Mouse (Mus musculus): Measurements from ENCODE around the gene Cyfip1. TPM values are rescaled to one million over a fixed set of nuclear protein-coding genes. Genes with fewer than 3 reads are reported as not detected.

Cyfip1 gene
- 65.2 and 67.2 TPM in 2 replicates for polyA plus RNA-seq (2015; fragmentation: Nextera tagmentation; extraction: Ambion mirVana)

DNA sequence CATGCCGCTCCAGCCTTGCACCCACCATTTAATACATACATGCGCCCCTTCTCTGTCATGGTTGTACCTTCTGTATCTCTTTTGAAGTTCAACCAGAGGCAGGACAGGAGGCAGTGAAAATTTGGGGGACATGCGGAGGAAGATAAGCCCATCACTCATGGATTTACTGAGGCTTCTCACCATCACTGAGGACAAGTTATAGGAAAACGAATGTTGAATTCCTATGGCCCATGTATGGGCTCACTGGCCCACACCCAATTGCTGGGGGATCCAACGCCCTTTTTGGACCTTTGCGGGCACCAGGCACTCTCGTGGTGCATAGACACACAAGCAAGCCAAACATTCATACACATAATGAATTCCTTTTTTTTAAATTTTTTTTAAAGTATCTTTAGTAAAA is at the start of gene Cyfip1:
TSS of gene Cyfip1 (plus strand) at position 301 of the 400 bp plus-strand sequence.
- peaks cover 16% of the 10 kb centered on the region for H3K4me1 ChIP-seq
- peak; percentile 2 for ATAC-seq
- 0 out of 2 replicates have a peak, but pooled peaks cover 3% of the 10 kb centered on the region for H3K36me3 ChIP-seq (ENCODE audit: poor library complexity, severe bottlenecking)
- H3K9ac ChIP-seq: peak within 1 kb of the TSS; percentile 92
- H3K27me3 ChIP-seq: no peaks in the 10 kb centered on the region
- H3K4me3 ChIP-seq: peak within 1 kb of the TSS; percentile 87
- no peaks in the 10 kb centered on the region for H3K9me3 ChIP-seq (replicated peaks)
- peak within 1 kb of the TSS; percentile 92 for H3K27ac ChIP-seq
- 44% methylated on average over 7 of the region's 7 CpGs for WGBS
- H3K4me2 ChIP-seq: peak within 1 kb of the TSS; percentile 86

GRCm38 (mm10) chr7:55792280-55792679 is 49.3 kb upstream of the Cyfip1 start:
- Histone ChIP-seq H3K4me3 (no peak overlapping the region), H3K4me2 (no peak overlapping the region), H3K36me3 (ENCODE audit: poor library complexity, severe bottlenecking) (peaks cover 14% of the 10 kb centered on the region), H3K9ac (no peak overlapping the region), H3K9me3 (replicated peaks) (no peaks in the 10 kb centered on the region), H3K4me1 (peaks cover 16% of the 10 kb centered on the region), H3K27ac (peak overlapping the region; percentile 11; the same call in 1 of the 2 replicates), H3K27me3 (no peaks in the 10 kb centered on the region)
- WGBS: 75% methylated on average over 3 of the region's 3 CpGs
- ATAC-seq: no peak

GRCm38 (mm10) chr7:55793236-55793951 is 48.2 kb upstream of the Cyfip1 start:
- peak overlapping the region; percentile 89 for H3K9ac ChIP-seq
- ATAC-seq: peak; percentile 36
- H3K36me3 ChIP-seq (ENCODE audit: poor library complexity, severe bottlenecking): peaks cover 24% of the 10 kb centered on the region
- no peaks in the 10 kb centered on the region for H3K27me3 ChIP-seq
- peak overlapping the region; percentile 41; the same call in 1 of the 2 replicates for H3K27ac ChIP-seq
- H3K4me1 ChIP-seq: peaks cover 16% of the 10 kb centered on the region
- H3K4me2 ChIP-seq: peak overlapping the region; percentile 77
- WGBS: 34% methylated on average over 13 of the region's 13 CpGs
- H3K9me3 ChIP-seq (replicated peaks): no peaks in the 10 kb centered on the region
- H3K4me3 ChIP-seq: peak overlapping the region; percentile 77

- Histone ChIP-seq H3K27ac (peak within 1 kb of the TSS; percentile 44; the same call in 1 of the 2 replicates), H3K27me3 (no peaks in the 10 kb centered on the region), H3K4me2 (peak within 1 kb of the TSS; percentile 77), H3K36me3 (ENCODE audit: poor library complexity, severe bottlenecking) (peaks cover 29% of the 10 kb centered on the region), H3K9me3 (replicated peaks) (no peaks in the 10 kb centered on the region), H3K9ac (peak within 1 kb of the TSS; percentile 89), H3K4me1 (peaks cover 16% of the 10 kb centered on the region), H3K4me3 (peak within 1 kb of the TSS; percentile 77)
- under 1% methylated on average over 50 of the region's 51 CpGs for WGBS
- ATAC-seq: peak; percentile 100
Measured at GRCm38 (mm10) chr7:55793952-55794603, 47.5 kb upstream of the Cyfip1 start, which contains the start of gene Tubgcp5. Tubgcp5 (plus strand) TSS chr7:55794154.

GRCm38 (mm10) chr7:55799981-55800380 is 41.6 kb upstream of the Cyfip1 start:
- H3K27ac ChIP-seq: no peak overlapping the region
- H3K36me3 ChIP-seq (ENCODE audit: poor library complexity, severe bottlenecking): peaks cover 78% of the 10 kb centered on the region
- no peak overlapping the region for H3K4me3 ChIP-seq
- H3K4me2 ChIP-seq: no peak overlapping the region
- no peaks in the 10 kb centered on the region for H3K27me3 ChIP-seq
- H3K9me3 ChIP-seq (replicated peaks): no peaks in the 10 kb centered on the region
- ATAC-seq: no peak
- 88% methylated on average over 3 of the region's 3 CpGs for WGBS
- H3K9ac ChIP-seq: no peak overlapping the region
- H3K4me1 ChIP-seq: peaks cover 3% of the 10 kb centered on the region

DNA sequence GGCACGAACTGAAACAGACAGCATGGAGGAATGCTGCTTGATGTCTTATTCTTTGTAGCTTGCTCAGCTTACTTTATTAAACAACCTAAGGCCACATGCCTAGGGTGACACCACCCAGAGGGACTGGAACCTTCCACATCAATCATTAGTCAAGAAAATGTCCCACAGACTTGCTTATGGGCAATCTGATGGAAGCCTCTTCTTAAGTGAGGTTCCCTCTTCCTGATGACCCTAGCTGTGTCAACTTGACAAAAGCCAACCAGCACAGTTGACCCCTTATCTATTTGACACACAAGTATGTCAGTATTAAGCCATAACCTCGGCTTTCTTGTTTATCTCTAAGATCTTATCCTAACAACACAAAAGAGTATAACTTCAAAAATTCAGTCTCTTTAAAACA is 31.6 kb upstream of the Cyfip1 start:
- no peak overlapping the region for H3K4me3 ChIP-seq
- H3K9me3 ChIP-seq (replicated peaks): no peaks in the 10 kb centered on the region
- no peak for ATAC-seq
- H3K9ac ChIP-seq: no peak overlapping the region
- peaks cover 85% of the 10 kb centered on the region for H3K36me3 ChIP-seq (ENCODE audit: poor library complexity, severe bottlenecking)
- WGBS: 97% methylated on average over 2 of the region's 2 CpGs
- H3K4me1 ChIP-seq: no peaks in the 10 kb centered on the region
- no peak overlapping the region for H3K4me2 ChIP-seq
- no peaks in the 10 kb centered on the region for H3K27me3 ChIP-seq
- no peak overlapping the region for H3K27ac ChIP-seq

DNA sequence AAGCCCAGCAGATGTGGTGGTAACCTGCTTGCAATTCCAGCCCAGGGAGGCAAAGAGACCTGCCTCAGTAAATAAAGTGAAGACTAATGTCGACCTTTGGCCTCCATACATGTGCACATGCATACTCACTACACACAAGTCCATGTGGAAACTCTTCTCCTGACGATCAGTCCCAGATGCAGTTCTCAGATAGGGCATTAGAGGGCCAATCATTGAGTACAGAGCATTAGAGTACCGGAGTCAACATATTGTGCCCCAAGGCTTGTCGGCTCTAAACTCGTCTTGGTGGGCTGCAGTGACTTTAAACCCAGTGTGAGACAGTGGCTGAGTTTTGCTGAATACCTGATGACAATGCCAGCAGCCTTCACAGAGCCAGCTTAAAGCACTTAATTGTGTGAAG is 17.1 kb upstream of the Cyfip1 start:
- 88% methylated on average over 5 of the region's 5 CpGs for whole genome bisulfite sequencing
- Histone ChIP-seq H3K27ac (no peak overlapping the region), H3K9me3 (replicated peaks) (no peaks in the 10 kb centered on the region), H3K4me1 (no peaks in the 10 kb centered on the region), H3K36me3 (ENCODE audit: poor library complexity, severe bottlenecking) (peaks cover 86% of the 10 kb centered on the region), H3K4me2 (no peak overlapping the region), H3K4me3 (no peak overlapping the region), H3K27me3 (no peaks in the 10 kb centered on the region), H3K9ac (no peak overlapping the region)
- no peak for ATAC-seq

DNA sequence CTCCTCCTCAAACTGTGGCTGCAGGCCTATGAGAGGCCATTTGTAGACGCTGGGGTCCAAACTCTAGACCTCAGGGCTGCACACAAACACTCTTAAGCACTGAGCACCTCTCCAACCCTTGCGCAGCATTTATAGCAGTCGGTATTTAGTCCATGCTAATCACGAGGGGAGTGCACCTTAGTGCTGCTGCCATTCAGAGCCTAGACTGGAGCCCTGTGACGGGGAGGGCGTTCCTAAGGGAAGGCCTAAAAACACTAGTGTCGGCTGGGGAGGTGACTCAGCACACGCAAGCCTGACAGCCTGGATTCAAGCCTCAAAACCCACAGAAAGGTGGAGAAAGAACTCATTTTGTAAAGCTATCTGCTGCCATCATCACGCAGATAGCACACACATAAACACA is 14.0 kb upstream of the Cyfip1 start:
- H3K4me2 ChIP-seq: no peak overlapping the region
- peaks cover 77% of the 10 kb centered on the region for H3K36me3 ChIP-seq (ENCODE audit: poor library complexity, severe bottlenecking)
- H3K4me3 ChIP-seq: no peak overlapping the region
- H3K9ac ChIP-seq: no peak overlapping the region
- no peak for ATAC-seq
- no peaks in the 10 kb centered on the region for H3K9me3 ChIP-seq (replicated peaks)
- H3K4me1 ChIP-seq: no peaks in the 10 kb centered on the region
- H3K27ac ChIP-seq: no peak overlapping the region
- H3K27me3 ChIP-seq: no peaks in the 10 kb centered on the region
- WGBS: 94% methylated on average over 9 of the region's 9 CpGs

GRCm38 (mm10) chr7:55836877-55837276 is 4.7 kb upstream of the Cyfip1 start:
- no peaks in the 10 kb centered on the region for H3K9me3 ChIP-seq (replicated peaks)
- H3K36me3 ChIP-seq (ENCODE audit: poor library complexity, severe bottlenecking): peaks cover 8% of the 10 kb centered on the region
- no peaks in the 10 kb centered on the region for H3K27me3 ChIP-seq
- ATAC-seq: no peak
- H3K27ac ChIP-seq: no peak overlapping the region
- H3K4me2 ChIP-seq: no peak overlapping the region
- no peak overlapping the region for H3K9ac ChIP-seq
- H3K4me1 ChIP-seq: peaks cover 6% of the 10 kb centered on the region
- 91% methylated on average over 4 of the region's 4 CpGs for WGBS
- H3K4me3 ChIP-seq: no peak overlapping the region

DNA sequence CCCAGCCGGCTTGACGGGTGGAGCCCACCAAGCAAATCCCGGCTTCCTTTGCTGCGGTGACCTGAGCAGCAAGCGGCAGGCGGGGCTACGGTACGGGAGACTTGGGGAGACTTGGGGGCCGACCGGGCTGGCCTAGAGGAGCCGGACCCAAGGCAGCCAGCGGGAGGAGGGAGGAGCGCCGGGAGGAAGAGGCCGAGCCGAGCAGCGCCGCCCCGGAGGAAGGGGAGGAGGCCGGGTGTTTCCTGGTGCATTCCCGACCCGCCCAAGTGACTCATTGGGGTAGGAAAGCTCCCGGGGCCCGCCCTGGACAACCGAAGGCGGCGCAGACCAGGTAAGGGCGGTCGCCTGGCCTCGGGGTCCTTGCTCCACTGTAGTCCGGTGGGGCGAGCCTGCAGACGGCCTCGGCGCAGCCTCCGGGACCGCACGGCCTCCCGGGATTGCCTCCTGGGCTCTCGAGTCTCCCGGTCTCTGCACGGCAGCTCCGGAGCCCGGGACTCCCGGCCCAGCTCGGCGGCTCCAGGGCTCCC is 495 bp downstream of the Cyfip1 start:
- Histone ChIP-seq H3K4me2 (peak overlapping the region; percentile 86), H3K4me1 (peaks cover 16% of the 10 kb centered on the region), H3K27me3 (no peaks in the 10 kb centered on the region), H3K9ac (peak overlapping the region; percentile 92), H3K4me3 (peak overlapping the region; percentile 87), H3K27ac (peak overlapping the region; percentile 92), H3K36me3 (ENCODE audit: poor library complexity, severe bottlenecking) (0 out of 2 replicates have a peak, but pooled peaks cover 3% of the 10 kb centered on the region), H3K9me3 (replicated peaks) (no peaks in the 10 kb centered on the region)
- ATAC-seq: peak; percentile 92
- under 1% methylated on average over 30 of the region's 47 CpGs for WGBS

GRCm38 (mm10) chr7:55842504-55843152 is 1.1 kb downstream of the Cyfip1 start:
- no peaks in the 10 kb centered on the region for H3K27me3 ChIP-seq
- peak overlapping the region; percentile 92 for H3K27ac ChIP-seq
- H3K4me2 ChIP-seq: peak overlapping the region; percentile 86
- peaks cover 16% of the 10 kb centered on the region for H3K4me1 ChIP-seq
- H3K9ac ChIP-seq: peak overlapping the region; percentile 92
- 0 out of 2 replicates have a peak, but pooled peaks cover 3% of the 10 kb centered on the region for H3K36me3 ChIP-seq (ENCODE audit: poor library complexity, severe bottlenecking)
- WGBS: under 1% methylated on average over 40 of the region's 40 CpGs
- peak; percentile 59 for ATAC-seq
- peak overlapping the region; percentile 87 for H3K4me3 ChIP-seq
- H3K9me3 ChIP-seq (replicated peaks): no peaks in the 10 kb centered on the region

All from forebrain, embryonic 13.5 days (tissue).